Mouse (Mus musculus): Measurements from ENCODE around the gene Abcb1a.

GRCm38 (mm10) chr5:8664678-8665077 lies 4.8 kb downstream of the Abcb1a start:
- TF ChIP-seq POLR2A (IDR thresholded peaks at IDR 0.05; ENCODE audit: low read depth, low read length) (no peak), NRF1 (IDR thresholded peaks at IDR 0.05; ENCODE audit: low read depth, low read length) (no peak), POLR2AphosphoS2 (IDR thresholded peaks at IDR 0.05; ENCODE audit: low read depth, low read length) (no peak), TBP (conservative IDR thresholded peaks at IDR 0.05; ENCODE audit: low read depth, low read length) (no peak), JUN (IDR thresholded peaks at IDR 0.05; ENCODE audit: insufficient read depth, low read depth, low read length) (no peak), MAZ (IDR thresholded peaks at IDR 0.05; ENCODE audit: low read depth, low read length) (no peak), CTCF (conservative IDR thresholded peaks at IDR 0.05 in 1 of 2, IDR thresholded peaks at IDR 0.05 in 1 of 2; ENCODE audit: low read depth in 2 of 2, low read length in 2 of 2) (no peak)
